Mouse (Mus musculus) embryonic facial prominence, embryonic 12.5 days (tissue): ENCODE measurements around the gene Gpr83. TPM values are rescaled to one million over a fixed set of nuclear protein-coding genes. Genes with fewer than 3 reads are reported as not detected.

Experiments used
- ATAC-seq: fragments of 200-750 bp; cut with Nextera tagmentation; 2 replicates; pipeline ENCODE4 v1.8.0; 2017; ENCODE audit not compliant: insufficient number of reproducible peaks, insufficient read depth, low FRiP score, low TSS enrichment
- H3K27ac ChIP-seq: fragments of 300-500 bp; sonication (generic); 2 replicates; pipeline ENCODE4 v1.5.1; 2016; ENCODE audit warnings: mild to moderate bottlenecking
- H3K27me3 ChIP-seq: fragments of 300-500 bp; sonication (generic); 2 replicates; pipeline ENCODE4 v1.6.1; 2016; ENCODE audit warnings: mild to moderate bottlenecking, moderate library complexity
- H3K36me3 ChIP-seq: fragments of 300-500 bp; sonication (generic); 2 replicates; pipeline ENCODE4 v1.6.1; 2016; ENCODE audit warnings: mild to moderate bottlenecking
- H3K4me1 ChIP-seq: fragments of 300-500 bp; sonication (generic); 2 replicates; pipeline ENCODE4 v1.6.1; 2016
- H3K4me2 ChIP-seq: fragments of 300-500 bp; sonication (generic); replicated peaks from 2 replicates; pipeline ENCODE4 v1.6.1; 2016; ENCODE audit warnings: mild to moderate bottlenecking, moderate library complexity
- H3K4me3 ChIP-seq: fragments of 300-500 bp; sonication (generic); 2 replicates; pipeline ENCODE4 v1.5.1; 2016; ENCODE audit warnings: mild to moderate bottlenecking
- H3K9ac ChIP-seq: fragments of 300-500 bp; sonication (generic); 2 replicates; pipeline ENCODE4 v1.6.1; 2016; ENCODE audit warnings: mild to moderate bottlenecking, moderate library complexity
- H3K9me3 ChIP-seq: fragments of 300-500 bp; sonication (generic); 2 replicates; pipeline ENCODE4 v1.6.1; 2016; ENCODE audit warnings: mild to moderate bottlenecking, moderate library complexity
- WGBS: fragments of 180-500 bp; shearing (Covaris S2); methylation state at CpG from one replicate; pipeline ENCODE4 v1.1.7; 2016; 5-methylcytosine and 5-hydroxymethylcytosine counted together
- polyA plus RNA-seq: library from polyadenylated mRNA; unstranded; fragments of >200 nt; fragmentation: Nextera tagmentation; extraction: Ambion mirVana; gene quantifications from 2 replicates; pipeline ENCODE4 v1.2.1, GENCODE M21; 2016

The Gpr83 gene
- polyA plus RNA-seq = 0.38 and 0.40 TPM in 2 replicates

DNA sequence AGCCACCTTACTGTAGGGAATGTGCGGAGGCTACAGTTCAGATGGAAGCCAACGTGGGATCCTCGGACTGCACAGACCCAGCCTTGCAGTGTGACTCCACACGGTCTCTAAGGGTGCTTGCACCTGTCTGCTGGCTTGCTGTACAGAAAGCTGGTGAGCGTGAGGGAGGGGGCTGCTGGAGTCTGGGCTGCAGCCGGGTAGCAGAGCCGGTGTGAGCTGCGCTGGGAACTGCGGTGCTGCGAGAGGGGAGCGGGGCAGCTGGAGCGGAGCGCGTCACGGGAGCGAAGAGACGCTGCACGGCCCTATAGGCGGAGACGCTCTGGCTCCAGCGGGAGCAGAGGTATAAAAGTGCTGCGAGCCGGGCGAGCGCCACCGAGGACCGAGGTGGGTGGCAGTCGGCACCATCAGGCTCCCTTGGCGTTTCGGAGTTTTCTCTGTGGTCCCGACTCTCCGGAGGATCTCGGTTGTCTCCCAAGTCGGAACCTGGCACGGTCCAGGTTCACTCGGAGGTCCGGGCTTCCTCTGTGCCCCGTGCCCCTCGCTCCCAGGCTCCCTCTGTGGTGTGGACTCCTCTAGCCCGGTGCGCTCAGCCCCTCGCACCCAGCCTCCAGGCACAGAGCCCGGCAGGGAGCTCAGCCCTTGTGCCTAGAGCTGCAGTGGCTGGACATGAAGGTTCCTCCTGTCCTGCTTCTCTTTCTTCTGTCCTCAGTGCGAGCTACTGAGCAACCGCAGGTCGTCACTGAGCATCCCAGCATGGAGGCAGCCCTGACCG is at the start of gene Gpr83:
Gene Gpr83 (plus strand): TSS at position 343 of the 772 bp plus-strand sequence.
- H3K4me3 ChIP-seq = peak within 1 kb of the TSS; percentile 39
- H3K27me3 ChIP-seq = peaks cover 51% of the 10 kb centered on the region
- WGBS = 3% methylated on average over 47 of the region's 47 CpGs
- H3K4me2 ChIP-seq = peak within 1 kb of the TSS; percentile 70
- H3K27ac ChIP-seq = no peak within 1 kb of the TSS
- peak within 1 kb of the TSS; percentile 38; the same call in 1 of the 2 replicates for H3K9ac ChIP-seq
- ATAC-seq = peak; percentile 76
- peaks cover 3% of the 10 kb centered on the region; the same call in 1 of the 2 replicates for H3K4me1 ChIP-seq
- H3K9me3 ChIP-seq = no peaks in the 10 kb centered on the region
- H3K36me3 ChIP-seq = no peaks in the 10 kb centered on the region

DNA sequence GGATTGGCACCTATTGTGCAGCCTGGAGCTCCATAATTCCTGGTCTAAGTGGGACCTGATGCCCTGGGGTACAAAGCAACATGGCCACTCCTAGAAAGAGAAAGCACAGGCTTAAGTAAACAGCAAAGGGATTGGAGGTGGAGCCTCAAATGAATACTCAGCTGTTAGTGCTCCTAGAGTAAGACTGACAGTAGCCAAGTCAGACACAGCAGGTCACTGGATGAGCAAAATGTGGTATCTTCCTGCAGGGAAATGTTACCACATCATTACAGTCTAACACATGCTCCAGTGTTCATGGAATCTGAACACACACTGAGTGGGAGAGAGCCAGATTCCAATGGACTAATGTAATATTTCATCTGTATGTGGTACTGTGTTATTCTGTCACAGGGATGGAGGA is 38.6 kb upstream of the Gpr83 start:
- ATAC-seq = no peak
- no peak overlapping the region for H3K4me3 ChIP-seq
- H3K4me1 ChIP-seq = no peaks in the 10 kb centered on the region

DNA sequence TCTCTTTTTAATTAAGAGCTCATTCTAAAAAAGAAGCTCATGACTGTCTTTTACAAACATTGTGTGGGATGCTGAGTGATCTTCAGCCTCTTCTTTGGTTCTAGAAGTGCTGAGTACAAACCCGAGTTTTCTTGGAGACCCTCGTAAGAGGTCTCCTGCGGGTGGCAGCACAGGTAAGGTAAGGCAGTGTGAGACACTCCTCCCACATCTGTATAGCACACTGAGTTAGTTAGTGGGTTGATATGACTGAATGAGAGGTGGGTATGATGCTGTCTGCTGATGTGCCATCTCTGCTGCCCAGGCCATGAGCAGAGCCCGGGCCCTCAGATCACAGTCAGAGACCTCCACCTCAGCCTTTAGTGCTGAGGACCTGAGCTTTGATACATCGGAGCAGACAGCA is 35.2 kb upstream of the Gpr83 start:
- no peak for ATAC-seq
- no peak overlapping the region for H3K4me2 ChIP-seq
- no peaks in the 10 kb centered on the region for H3K4me1 ChIP-seq
- H3K9ac ChIP-seq = no peak overlapping the region
- H3K27me3 ChIP-seq = no peaks in the 10 kb centered on the region
- H3K36me3 ChIP-seq = peaks cover 50% of the 10 kb centered on the region
- 87% methylated on average over 5 of the region's 5 CpGs for WGBS
- no peak overlapping the region for H3K4me3 ChIP-seq
- H3K27ac ChIP-seq = no peak overlapping the region
- H3K9me3 ChIP-seq = no peaks in the 10 kb centered on the region

More for the DNA sequence above, 38.6 kb upstream of the Gpr83 start:
- no peak overlapping the region for H3K4me2 ChIP-seq
- H3K36me3 ChIP-seq = peaks cover 65% of the 10 kb centered on the region
- H3K9me3 ChIP-seq = no peaks in the 10 kb centered on the region
- no peak overlapping the region for H3K27ac ChIP-seq
- H3K27me3 ChIP-seq = no peaks in the 10 kb centered on the region
- H3K9ac ChIP-seq = no peak overlapping the region

GRCm38 (mm10) chr9:14827875-14828274 is 32.1 kb upstream of the Gpr83 start:
- no peak overlapping the region for H3K27ac ChIP-seq
- WGBS = 79% methylated on average over 2 of the region's 2 CpGs
- H3K9me3 ChIP-seq = no peaks in the 10 kb centered on the region
- H3K4me2 ChIP-seq = no peak overlapping the region
- peaks cover 56% of the 10 kb centered on the region for H3K36me3 ChIP-seq
- no peak overlapping the region for H3K9ac ChIP-seq
- H3K4me1 ChIP-seq = no peaks in the 10 kb centered on the region
- H3K4me3 ChIP-seq = no peak overlapping the region
- ATAC-seq = no peak
- no peaks in the 10 kb centered on the region for H3K27me3 ChIP-seq

DNA sequence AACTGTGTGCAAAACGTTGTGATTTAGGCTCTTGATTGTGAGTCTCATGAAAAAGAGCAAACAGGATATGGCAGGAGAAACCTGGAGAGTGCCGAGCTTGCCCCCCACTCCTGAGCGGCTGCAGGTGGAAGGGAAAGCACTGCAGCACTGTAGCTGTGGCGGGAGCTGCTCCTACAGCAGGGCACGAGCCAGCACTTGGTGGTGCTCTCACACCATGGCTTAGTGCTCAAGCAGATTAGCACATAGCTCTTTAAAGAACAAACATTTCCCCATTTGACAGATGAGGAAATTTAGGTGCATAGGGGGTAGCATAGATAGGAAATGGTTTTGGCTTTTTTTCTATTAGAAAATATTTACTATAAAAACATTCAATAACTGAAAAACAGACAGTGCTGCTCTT is 28.0 kb upstream of the Gpr83 start:
- no peak for ATAC-seq
- no peaks in the 10 kb centered on the region for H3K27me3 ChIP-seq
- no peak overlapping the region for H3K4me2 ChIP-seq
- H3K4me1 ChIP-seq = no peaks in the 10 kb centered on the region
- peaks cover 62% of the 10 kb centered on the region for H3K36me3 ChIP-seq
- no peaks in the 10 kb centered on the region for H3K9me3 ChIP-seq
- no peak overlapping the region for H3K27ac ChIP-seq
- 87% methylated on average over 5 of the region's 5 CpGs for WGBS
- no peak overlapping the region for H3K9ac ChIP-seq
- H3K4me3 ChIP-seq = no peak overlapping the region

DNA sequence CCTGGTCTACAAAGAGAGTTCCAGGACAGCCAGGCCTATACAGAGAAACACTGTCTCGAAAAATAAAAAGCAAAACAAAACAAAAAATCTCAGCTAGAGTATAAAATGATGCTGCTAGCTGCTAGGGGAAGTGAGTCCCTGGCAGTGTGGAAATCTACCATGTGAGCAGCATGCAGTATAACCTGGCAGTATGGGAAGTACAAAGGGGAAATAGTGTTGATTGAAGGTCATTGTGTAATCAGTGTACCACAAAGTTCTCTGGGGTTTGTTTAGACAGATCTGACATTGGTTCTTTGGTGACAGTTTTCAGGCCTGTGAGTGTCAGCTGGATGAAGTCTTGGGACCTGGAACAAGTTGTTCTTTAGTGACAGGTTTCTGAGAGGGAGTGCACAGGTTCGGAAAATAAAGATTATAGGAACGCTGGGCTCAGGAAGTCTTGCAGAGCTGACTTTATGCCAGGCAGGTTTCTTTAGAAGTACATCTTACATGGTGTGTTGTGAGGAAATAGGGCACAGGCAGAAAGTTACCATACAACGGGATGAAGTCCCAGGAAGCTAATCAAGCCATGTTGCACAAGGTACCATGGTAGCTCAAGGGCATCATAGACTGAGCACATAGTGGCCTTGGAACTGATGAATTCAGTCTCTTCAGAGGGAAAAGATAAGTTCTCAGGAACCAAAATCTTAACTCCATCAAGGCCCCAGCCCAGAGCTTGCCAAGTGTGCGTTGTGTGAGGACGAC is 24.5 kb upstream of the Gpr83 start:
- ATAC-seq = no peak
- peaks cover 47% of the 10 kb centered on the region for H3K36me3 ChIP-seq

DNA sequence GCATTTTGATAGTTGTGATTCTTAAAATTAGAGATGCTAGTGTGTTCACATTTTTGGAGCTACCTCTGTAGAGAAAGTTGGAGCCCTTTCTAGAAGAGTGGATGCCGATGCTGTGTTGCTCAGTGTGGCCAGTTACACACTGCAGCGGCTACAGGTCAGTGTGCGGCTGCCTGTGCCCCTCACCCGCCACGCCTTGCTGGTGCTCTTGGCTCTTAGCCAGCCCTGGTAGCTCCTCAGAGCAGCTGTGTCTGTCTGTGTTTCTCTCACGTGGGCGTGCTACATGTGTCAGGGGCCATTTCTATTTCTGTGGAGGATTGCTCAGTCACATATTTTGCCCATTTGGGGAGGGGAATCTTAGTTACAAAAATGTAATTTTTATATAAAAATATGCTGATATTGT is 20.5 kb upstream of the Gpr83 start:
- WGBS = 60% methylated on average over 7 of the region's 7 CpGs
- no peak overlapping the region for H3K9ac ChIP-seq
- no peaks in the 10 kb centered on the region for H3K9me3 ChIP-seq
- peaks cover 19% of the 10 kb centered on the region for H3K36me3 ChIP-seq
- no peaks in the 10 kb centered on the region for H3K27me3 ChIP-seq
- H3K4me1 ChIP-seq = 0 out of 2 replicates have a peak, but pooled peaks cover 3% of the 10 kb centered on the region
- no peak overlapping the region for H3K4me2 ChIP-seq
- no peak overlapping the region for H3K4me3 ChIP-seq
- ATAC-seq = 0 out of 2 replicates have a peak, but pooled peaks have one; percentile 53
- no peak overlapping the region for H3K27ac ChIP-seq

More for the DNA sequence above, 24.5 kb upstream of the Gpr83 start:
- WGBS = 89% methylated on average over 6 of the region's 6 CpGs
- H3K4me3 ChIP-seq = no peak overlapping the region
- no peaks in the 10 kb centered on the region for H3K9me3 ChIP-seq
- H3K27me3 ChIP-seq = no peaks in the 10 kb centered on the region
- H3K4me1 ChIP-seq = 0 out of 2 replicates have a peak, but pooled peaks cover 3% of the 10 kb centered on the region
- no peak overlapping the region for H3K4me2 ChIP-seq
- no peak overlapping the region for H3K27ac ChIP-seq
- H3K9ac ChIP-seq = no peak overlapping the region

DNA sequence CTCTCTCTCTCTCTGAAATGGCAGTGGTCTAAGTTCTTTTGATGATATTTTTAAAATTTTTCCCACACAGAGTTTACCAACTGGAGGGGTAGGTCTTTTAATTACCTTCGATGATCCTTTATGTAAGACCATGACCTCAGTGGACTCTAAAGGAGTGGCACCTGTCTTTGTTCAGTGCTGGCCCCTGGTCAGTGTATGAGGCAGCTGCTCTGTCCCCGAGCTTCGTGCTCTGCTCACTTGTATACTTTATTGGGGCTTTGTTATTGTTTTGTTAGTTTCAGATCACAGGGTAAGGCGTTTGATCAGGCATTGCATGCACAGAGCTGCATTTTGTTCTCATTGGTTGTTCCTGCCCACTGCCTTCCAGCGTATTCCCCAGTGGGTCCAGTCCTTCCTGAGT is 20.0 kb upstream of the Gpr83 start:
- H3K4me2 ChIP-seq = no peak overlapping the region
- WGBS = 79% methylated on average over 5 of the region's 5 CpGs
- 0 out of 2 replicates have a peak, but pooled peaks cover 3% of the 10 kb centered on the region for H3K4me1 ChIP-seq
- no peaks in the 10 kb centered on the region for H3K9me3 ChIP-seq
- H3K27me3 ChIP-seq = no peaks in the 10 kb centered on the region
- H3K27ac ChIP-seq = no peak overlapping the region
- H3K4me3 ChIP-seq = no peak overlapping the region
- no peak overlapping the region for H3K9ac ChIP-seq
- peaks cover 15% of the 10 kb centered on the region for H3K36me3 ChIP-seq
- no peak for ATAC-seq

DNA sequence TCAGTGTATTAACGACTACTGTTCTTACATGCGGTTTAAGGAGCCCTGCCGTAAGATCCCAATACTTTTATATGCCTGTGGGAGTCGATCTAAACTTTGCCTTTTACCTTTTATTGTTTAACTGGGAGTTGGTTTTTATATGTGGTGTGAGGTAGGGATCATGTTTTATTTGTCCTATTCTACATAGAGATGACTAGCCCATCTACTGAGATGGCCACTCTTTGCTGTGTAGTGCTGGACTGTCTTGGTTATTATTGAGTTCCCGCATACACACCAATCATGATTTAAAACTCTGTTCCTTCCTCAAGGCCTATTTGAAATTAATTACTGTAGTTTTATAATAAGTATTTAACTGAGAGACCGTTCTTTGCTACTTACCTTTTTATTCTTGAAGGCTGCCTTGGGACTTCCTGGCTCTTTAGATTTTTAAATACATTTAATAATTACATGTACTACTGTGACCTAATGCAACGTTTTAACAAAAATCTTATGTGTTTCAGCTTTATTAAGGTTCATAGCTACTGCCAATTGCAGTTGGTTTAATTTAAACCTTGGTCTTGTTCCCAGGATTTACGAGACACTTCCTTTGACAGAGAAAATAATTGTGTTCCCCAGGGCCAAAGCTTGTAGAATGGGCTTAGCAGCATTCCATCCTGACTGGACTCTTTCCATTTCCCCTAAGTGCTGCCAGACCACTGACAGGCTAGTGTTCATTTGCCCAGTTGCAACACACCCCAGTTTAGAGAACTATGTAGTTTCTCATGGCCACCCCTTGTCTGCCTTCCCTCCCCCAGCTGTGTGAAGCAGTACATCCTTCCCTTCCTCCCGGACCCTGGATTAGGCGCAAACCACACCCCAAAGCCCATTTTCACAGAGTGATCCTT is 17.9 kb upstream of the Gpr83 start:
- Histone ChIP-seq H3K27ac (no peak overlapping the region), H3K36me3 (no peaks in the 10 kb centered on the region), H3K9me3 (no peaks in the 10 kb centered on the region), H3K4me2 (no peak overlapping the region), H3K4me1 (0 out of 2 replicates have a peak, but pooled peaks cover 3% of the 10 kb centered on the region), H3K27me3 (no peaks in the 10 kb centered on the region), H3K4me3 (no peak overlapping the region), H3K9ac (no peak overlapping the region)
- 80% methylated on average over 10 of the region's 10 CpGs for WGBS
- ATAC-seq = no peak

GRCm38 (mm10) chr9:14843311-14843857 is 16.6 kb upstream of the Gpr83 start:
- Histone ChIP-seq H3K27ac (no peak overlapping the region), H3K4me2 (no peak overlapping the region), H3K4me1 (0 out of 2 replicates have a peak, but pooled peaks cover 3% of the 10 kb centered on the region), H3K27me3 (no peaks in the 10 kb centered on the region), H3K4me3 (no peak overlapping the region), H3K9me3 (no peaks in the 10 kb centered on the region), H3K36me3 (no peaks in the 10 kb centered on the region), H3K9ac (no peak overlapping the region)
- no peak for ATAC-seq
- WGBS = 88% methylated on average over 6 of the region's 6 CpGs

- Histone ChIP-seq H3K4me3 (no peak overlapping the region), H3K27ac (no peak overlapping the region), H3K9me3 (no peaks in the 10 kb centered on the region), H3K9ac (no peak overlapping the region), H3K27me3 (no peaks in the 10 kb centered on the region), H3K4me2 (no peak overlapping the region), H3K36me3 (no peaks in the 10 kb centered on the region), H3K4me1 (0 out of 2 replicates have a peak, but pooled peaks cover 3% of the 10 kb centered on the region)
- no peak for ATAC-seq
- WGBS = 91% methylated on average over 3 of the region's 3 CpGs
These were observed 16.1 kb upstream of the Gpr83 start for GRCm38 (mm10) chr9:14843901-14844300.
